Comparison of ENCODE assay signal across 22 mouse cellular contexts in genomic region chr12:52319156-52319555, GRCm38 (mm10).
"Had no signal": no experiment of that assay in that cellular context is flagged by ENCODE, and none has a peak within 500 bp of the region (broad histone marks: within the 10 kb centered on the region; RNA-seq: fewer than 3 reads in every experiment).

No protein-coding gene starts in this region.

- H3K4me2 ChIP-seq: heart, embryonic 11.5 days; heart, embryonic 13.5 days; heart, embryonic 15.5 days; hindbrain, embryonic 13.5 days; hindbrain, embryonic 15.5 days; kidney, embryonic 15.5 days; limb, embryonic 13.5 days; limb, embryonic 15.5 days; liver, embryonic 11.5 days had no signal

- H3K4me1 ChIP-seq: heart, embryonic 13.5 days; heart, embryonic 15.5 days; hindbrain, embryonic 13.5 days; hindbrain, embryonic 15.5 days; kidney, embryonic 15.5 days; limb, embryonic 13.5 days; limb, embryonic 15.5 days had no signal

- H3K9ac ChIP-seq: heart, embryonic 13.5 days; heart, embryonic 15.5 days; hindbrain, embryonic 13.5 days; hindbrain, embryonic 15.5 days; kidney, embryonic 15.5 days; limb, embryonic 13.5 days; limb, embryonic 15.5 days had no signal

- H3K27ac ChIP-seq: heart, adult 2 months; heart, embryonic 13.5 days; heart, embryonic 15.5 days; hindbrain, embryonic 13.5 days; hindbrain, embryonic 15.5 days; hindbrain, postnatal 0 days; kidney, embryonic 15.5 days; kidney, postnatal 0 days; limb, embryonic 13.5 days; limb, embryonic 15.5 days had no signal

- H3K4me3 ChIP-seq: heart, adult 2 months; heart, embryonic 13.5 days; heart, embryonic 15.5 days; hindbrain, embryonic 13.5 days; hindbrain, embryonic 15.5 days; kidney, embryonic 15.5 days; limb, embryonic 13.5 days; limb, embryonic 15.5 days had no signal

- ATAC-seq: hindbrain, postnatal 0 days; intestine, embryonic 16.5 days had no signal

- H3K27me3 ChIP-seq: heart, embryonic 13.5 days; heart, embryonic 15.5 days; hindbrain, embryonic 13.5 days; hindbrain, embryonic 15.5 days; kidney, embryonic 15.5 days; limb, embryonic 13.5 days; limb, embryonic 15.5 days had no signal

- H3K9me3 ChIP-seq: heart, embryonic 13.5 days; heart, embryonic 15.5 days; hindbrain, embryonic 13.5 days; hindbrain, embryonic 15.5 days; kidney, embryonic 15.5 days; limb, embryonic 13.5 days; limb, embryonic 15.5 days had no signal

- DNase-seq: gastrocnemius, postnatal 14 days; gastrocnemius, postnatal 36 days; heart, adult 11 months; heart, adult 2 months; heart, postnatal 14 days; heart, postnatal 36 days; kidney, adult 11 months; layer of hippocampus, adult 9-11 months; layer of hippocampus, postnatal 36 days; left cerebral cortex, postnatal 4 days had no signal

- H3K36me3 ChIP-seq: heart, embryonic 13.5 days; heart, embryonic 15.5 days; hindbrain, embryonic 13.5 days; hindbrain, embryonic 15.5 days; kidney, embryonic 15.5 days; limb, embryonic 13.5 days; limb, embryonic 15.5 days had no signal
